Mouse (Mus musculus): ENCODE results near the gene Ppm1b.
A peak's percentile ranks its signal among the peaks of the same experiment; 100 is the strongest.

Gene Ppm1b

GRCm38 (mm10) chr17:84956441-84956840, at the start of gene Ppm1b:
Gene Ppm1b (plus strand): TSS chr17:84956741.
- no peak for DNase-seq (ENCODE audit: low spot score in 2 of 2)

- DNase-seq (ENCODE audit: low spot score in 2 of 2): no peak
These were observed 34.7 kb upstream of the Ppm1b start for GRCm38 (mm10) chr17:84921666-84922376.

- peak in 1 of 2 experiments; percentile 26 for DNase-seq (ENCODE audit: low spot score in 2 of 2)
These were observed 31.8 kb upstream of the Ppm1b start for GRCm38 (mm10) chr17:84924779-84925178.

GRCm38 (mm10) chr17:84926233-84926632, 30.3 kb upstream of the Ppm1b start:
- no peak for DNase-seq (ENCODE audit: low spot score in 2 of 2)

- no peak for DNase-seq (ENCODE audit: low spot score in 2 of 2)
These were observed 29.0 kb upstream of the Ppm1b start for GRCm38 (mm10) chr17:84927580-84927979.

GRCm38 (mm10) chr17:84932943-84933342, 23.6 kb upstream of the Ppm1b start:
- no peak for DNase-seq (ENCODE audit: low spot score in 2 of 2)

GRCm38 (mm10) chr17:84933968-84934367, 22.6 kb upstream of the Ppm1b start:
- peak; percentile 74 to 76 for DNase-seq (ENCODE audit: low spot score in 2 of 2)

GRCm38 (mm10) chr17:84935620-84936019, 20.9 kb upstream of the Ppm1b start:
- DNase-seq (ENCODE audit: low spot score in 2 of 2): peak in 1 of 2 experiments; percentile 25

GRCm38 (mm10) chr17:84936301-84936700, 20.2 kb upstream of the Ppm1b start:
- DNase-seq (ENCODE audit: low spot score in 2 of 2): no peak

- no peak for DNase-seq (ENCODE audit: low spot score in 2 of 2)
These were observed 19.7 kb upstream of the Ppm1b start for GRCm38 (mm10) chr17:84936809-84937208.

GRCm38 (mm10) chr17:84937220-84937619, 19.3 kb upstream of the Ppm1b start:
- DNase-seq (ENCODE audit: low spot score in 2 of 2): no peak

- peak; percentile 32 to 66 for DNase-seq (ENCODE audit: low spot score in 2 of 2)
These were observed 18.3 kb upstream of the Ppm1b start for GRCm38 (mm10) chr17:84938215-84938614.

- peak in 1 of 2 experiments; percentile 28 for DNase-seq (ENCODE audit: low spot score in 2 of 2)
These were observed 16.4 kb upstream of the Ppm1b start for GRCm38 (mm10) chr17:84940017-84940731.

GRCm38 (mm10) chr17:84941291-84941868, 15.2 kb upstream of the Ppm1b start:
- no peak for DNase-seq (ENCODE audit: low spot score in 2 of 2)

GRCm38 (mm10) chr17:84942358-84943032, 14.0 kb upstream of the Ppm1b start:
- no peak for DNase-seq (ENCODE audit: low spot score in 2 of 2)

- peak in 1 of 2 experiments; percentile 30 for DNase-seq (ENCODE audit: low spot score in 2 of 2)
These were observed 13.5 kb upstream of the Ppm1b start for GRCm38 (mm10) chr17:84943033-84943393.

- no peak for DNase-seq (ENCODE audit: low spot score in 2 of 2)
These were observed 12.2 kb upstream of the Ppm1b start for GRCm38 (mm10) chr17:84944348-84944747.

- DNase-seq (ENCODE audit: low spot score in 2 of 2): no peak
These were observed 4.0 kb upstream of the Ppm1b start for GRCm38 (mm10) chr17:84952521-84952920.

- DNase-seq (ENCODE audit: low spot score in 2 of 2): no peak
These were observed 2.8 kb upstream of the Ppm1b start for GRCm38 (mm10) chr17:84953776-84954175.

- no peak for DNase-seq (ENCODE audit: low spot score in 2 of 2)
These were observed 1.7 kb upstream of the Ppm1b start for GRCm38 (mm10) chr17:84954881-84955280.

- DNase-seq (ENCODE audit: low spot score in 2 of 2): peak; percentile 86 to 91
These were observed 468 bp downstream of the Ppm1b start for GRCm38 (mm10) chr17:84956931-84957486.
